Mouse (Mus musculus) limb, embryonic 11.5 days (tissue): ENCODE results near the gene Wdr90. TPM values are rescaled to one million over a fixed set of nuclear protein-coding genes. Genes with fewer than 3 reads are reported as not detected.
A peak's percentile ranks its signal among the peaks of the same experiment; 100 is the strongest.
"Not testable (repeated sequence)": the region's sequence is repeated elsewhere in the genome, so short reads cannot be mapped to it uniquely, and the experiment has no call there.

Experiments used
- ATAC-seq: fragments of 200-750 bp; cut with Nextera tagmentation; 2 replicates; pipeline ENCODE4 v1.8.0; 2017; ENCODE audit warnings: low read depth; ENCODE audit not compliant: insufficient number of reproducible peaks, low FRiP score, low TSS enrichment
- DNase-seq: peaks from one replicate; pipeline ENCODE4 v3.0.0-alpha.2; 2015; ENCODE audit warnings: low spot score
- H3K27ac ChIP-seq: fragments of 300-500 bp; sonication (generic); replicated peaks from 2 replicates; pipeline ENCODE4 v1.5.1; 2014; ENCODE audit warnings: low read depth, mild to moderate bottlenecking, low read length
- H3K27me3 ChIP-seq: fragments of 300-500 bp; sonication (generic); 2 replicates; pipeline ENCODE4 v1.6.1; 2014; ENCODE audit warnings: mild to moderate bottlenecking, low read length, mixed read lengths; ENCODE audit not compliant: control insufficient read depth, insufficient read depth
- H3K36me3 ChIP-seq: fragments of 300-500 bp; sonication (generic); 2 replicates; pipeline ENCODE4 v1.6.1; 2014; ENCODE audit warnings: mild to moderate bottlenecking, low read length, moderate library complexity, mixed read lengths; ENCODE audit not compliant: control insufficient read depth, insufficient read depth
- H3K4me1 ChIP-seq: fragments of 300-500 bp; sonication (generic); 2 replicates; pipeline ENCODE4 v1.6.1; 2014; ENCODE audit warnings: low read length, mixed read lengths; ENCODE audit not compliant: control insufficient read depth, insufficient read depth
- H3K4me2 ChIP-seq: fragments of 300-500 bp; sonication (generic); 2 replicates; pipeline ENCODE4 v1.6.1; 2014; ENCODE audit warnings: low read depth, mild to moderate bottlenecking, moderate library complexity; ENCODE audit not compliant: severe bottlenecking
- H3K4me3 ChIP-seq: fragments of 300-500 bp; sonication (generic); 2 replicates; pipeline ENCODE4 v1.5.1; 2014; ENCODE audit warnings: low read depth, low read length
- H3K9ac ChIP-seq: fragments of 300-500 bp; sonication (generic); 2 replicates; pipeline ENCODE4 v1.6.1; 2014; ENCODE audit warnings: mild to moderate bottlenecking, low read length
- H3K9me3 ChIP-seq: fragments of 300-500 bp; sonication (generic); 2 replicates; pipeline ENCODE4 v1.6.1; 2016; ENCODE audit warnings: low read length; ENCODE audit not compliant: control insufficient read depth
- WGBS: fragments of 180-500 bp; shearing (Covaris S2); extraction: QIAGEN DNeasy Blood & Tissue Kit; methylation state at CpG from one replicate; pipeline ENCODE4 v1.1.7; 2014; 5-methylcytosine and 5-hydroxymethylcytosine counted together
- polyA plus RNA-seq: library from polyadenylated mRNA; unstranded; fragments of >200 nt; fragmentation: Nextera tagmentation; extraction: Ambion mirVana; gene quantifications from 2 replicates; pipeline ENCODE4 v1.2.1, GENCODE M21; 2014

Gene Wdr90
- polyA plus RNA-seq, 1 experiment from 2014 or later = 19.3 TPM

DNA sequence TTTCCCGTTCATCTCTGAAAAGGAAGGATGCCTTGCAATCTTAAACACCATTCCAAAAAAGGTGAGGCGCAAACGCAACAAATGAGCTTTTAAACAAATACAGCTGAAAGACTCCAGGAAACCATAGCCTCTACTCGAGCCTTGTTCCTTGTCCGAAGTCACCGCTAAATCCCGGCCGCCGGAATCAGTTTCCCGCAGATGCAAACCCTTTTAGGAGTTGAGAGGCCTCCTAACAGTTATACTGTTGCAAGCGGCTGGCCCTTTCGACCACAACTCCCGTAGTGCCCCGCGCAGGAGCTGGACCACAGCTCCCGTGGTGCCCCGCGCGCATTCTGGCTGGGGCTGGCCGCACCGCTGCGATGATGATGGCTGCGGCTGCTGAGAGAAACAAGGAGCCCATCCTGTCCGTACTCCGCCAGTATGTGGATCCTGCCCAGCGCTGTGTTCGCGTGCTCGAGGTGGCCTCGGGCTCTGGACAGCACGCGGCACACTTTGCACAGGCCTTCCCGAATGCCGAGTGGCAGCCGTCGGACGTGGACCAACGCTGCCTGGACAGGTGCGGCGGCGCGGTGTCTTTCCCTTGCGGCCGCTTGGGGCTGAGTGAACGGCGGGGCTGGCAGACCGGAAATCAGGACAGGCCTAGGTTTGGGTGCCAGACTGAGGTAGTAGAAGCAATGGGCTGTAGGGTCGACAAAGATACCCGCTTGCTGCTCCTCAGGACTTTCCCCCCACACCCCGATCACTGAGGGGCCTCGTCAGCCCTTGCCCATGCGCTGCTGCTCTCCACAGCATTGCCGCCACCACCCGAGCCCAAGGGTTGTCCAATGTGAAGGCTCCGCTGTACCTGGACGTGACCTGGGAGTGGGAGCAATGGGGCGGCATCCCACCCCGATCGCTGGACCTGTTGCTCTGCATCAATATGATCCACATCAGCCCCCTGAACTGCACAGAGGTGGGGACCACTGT lies 14.2 kb upstream of the Wdr90 start:
- Histone ChIP-seq H3K4me2 (peak overlapping the region; percentile 88), H3K27ac (peak overlapping the region; percentile 53), H3K27me3 (no peaks in the 10 kb centered on the region), H3K36me3 (0 out of 2 replicates have a peak, but pooled peaks cover 4% of the 10 kb centered on the region), H3K9ac (peak overlapping the region; percentile 72), H3K4me1 (peaks cover 17% of the 10 kb centered on the region), H3K4me3 (peak overlapping the region; percentile 76), H3K9me3 (no peaks in the 10 kb centered on the region)
- 1% methylated on average over 59 of the region's 59 CpGs for WGBS
- ATAC-seq (peak; percentile 86), DNase-seq (peak; percentile 91)

DNA sequence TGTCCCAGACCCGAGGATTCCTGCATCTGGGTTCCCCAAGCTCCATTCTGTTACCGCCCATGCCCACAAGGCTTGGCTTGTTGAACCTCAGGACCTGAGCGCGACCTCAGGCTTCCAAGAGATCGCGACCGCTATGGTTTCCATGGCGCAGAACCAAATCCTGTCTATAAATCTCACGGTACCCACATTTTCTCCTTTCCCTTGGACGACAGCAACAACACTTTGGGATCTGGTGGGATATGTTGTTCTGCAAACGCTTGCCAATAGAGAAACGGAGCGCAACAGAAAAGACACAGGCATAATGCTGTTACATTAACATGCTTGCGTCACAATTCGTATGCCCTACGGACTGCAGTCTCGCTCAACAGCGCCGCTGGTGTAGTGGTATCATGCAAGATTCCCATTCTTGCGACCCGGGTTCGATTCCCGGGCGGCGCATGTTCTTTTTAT lies 13.4 kb upstream of the Wdr90 start, which contains the start of gene Mettl26:
Gene Mettl26, plus strand, starts transcription at position 354 of the 450 bp plus-strand sequence.
- Histone ChIP-seq H3K9ac (peak within 1 kb of the TSS; percentile 72), H3K4me1 (peaks cover 11% of the 10 kb centered on the region), H3K36me3 (0 out of 2 replicates have a peak, but pooled peaks cover 4% of the 10 kb centered on the region), H3K4me3 (peak within 1 kb of the TSS; percentile 76), H3K9me3 (no peaks in the 10 kb centered on the region), H3K27ac (peak within 1 kb of the TSS; percentile 53), H3K4me2 (peak within 1 kb of the TSS; percentile 88), H3K27me3 (no peaks in the 10 kb centered on the region)
- DNase-seq (peak; percentile 100), ATAC-seq (peak; percentile 55; the same call in 1 of the 2 replicates)
- under 1% methylated on average over 25 of the region's 25 CpGs for WGBS

DNA sequence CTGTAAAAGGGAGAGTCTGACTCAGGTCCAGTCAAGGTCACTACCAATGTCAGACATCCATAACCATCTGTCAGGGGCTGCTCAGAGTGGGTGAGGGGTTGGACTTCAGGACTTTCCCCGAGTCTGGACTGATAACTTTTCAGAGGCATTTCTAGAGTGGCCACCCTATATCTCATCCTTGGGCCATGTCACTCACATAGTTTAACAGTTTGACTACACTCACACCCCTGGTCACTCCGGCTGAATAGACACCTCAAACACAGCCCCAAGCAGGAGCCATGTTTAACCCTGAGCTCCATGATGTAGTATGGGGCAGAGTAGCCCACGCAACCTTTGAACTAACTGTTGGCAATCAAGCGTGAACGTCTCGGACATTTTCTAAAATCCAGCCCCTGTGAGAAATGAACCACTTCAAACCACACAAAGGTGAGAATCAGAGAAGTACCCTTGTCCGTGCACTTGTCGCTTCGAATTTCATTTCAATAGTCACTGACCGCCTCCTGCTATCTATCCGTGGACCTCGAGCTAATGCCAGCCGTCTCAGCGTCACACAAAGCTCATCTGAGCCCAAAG lies 12.9 kb upstream of the Wdr90 start:
- 9% methylated on average over 14 of the region's 14 CpGs for whole genome bisulfite sequencing
- Histone ChIP-seq H3K4me1 (peaks cover 11% of the 10 kb centered on the region), H3K4me3 (peak overlapping the region; percentile 76), H3K9ac (peak overlapping the region; percentile 41), H3K27ac (0 out of 2 replicates have a peak overlapping the region, but pooled peaks have one; percentile 15), H3K27me3 (no peaks in the 10 kb centered on the region), H3K9me3 (no peaks in the 10 kb centered on the region), H3K36me3 (0 out of 2 replicates have a peak, but pooled peaks cover 4% of the 10 kb centered on the region), H3K4me2 (peak overlapping the region; percentile 43; the same call in 1 of the 2 replicates)
- no peak for ATAC-seq
- DNase-seq = no peak

DNA sequence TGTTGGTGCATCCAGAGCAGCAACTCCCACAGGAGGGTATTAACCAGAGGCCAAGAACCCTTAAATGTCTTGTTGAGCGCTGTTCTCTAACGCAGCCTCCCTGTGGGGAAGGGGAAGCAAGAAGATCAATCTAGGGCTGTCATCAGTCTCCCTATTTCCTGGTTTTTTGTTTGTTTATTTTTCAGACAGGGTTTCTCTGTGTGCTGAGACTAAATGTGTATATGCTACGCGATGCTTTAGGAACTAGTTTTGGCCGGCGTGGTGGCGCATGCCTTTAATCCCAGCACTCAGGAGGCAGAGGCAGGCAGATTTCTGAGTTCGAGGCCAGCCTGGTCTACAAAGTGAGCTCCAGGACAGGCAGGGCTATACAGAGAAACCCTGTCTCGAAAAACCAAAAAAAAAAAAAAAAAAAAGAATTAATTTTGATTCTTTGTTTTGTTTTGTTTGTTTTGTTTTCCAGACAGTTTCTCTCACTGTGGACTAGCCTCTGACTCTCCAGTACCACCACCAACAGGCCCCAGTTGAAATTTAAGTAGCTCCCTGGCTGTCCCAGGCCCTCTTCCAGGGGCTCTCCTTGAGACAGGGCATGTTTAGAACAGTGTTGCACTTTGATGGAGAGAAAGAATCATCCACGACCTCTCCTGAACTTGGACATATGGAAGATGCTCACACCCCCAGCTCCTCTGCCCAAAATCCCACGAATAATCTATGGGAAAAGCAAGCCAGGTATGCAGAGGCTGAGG lies 12.3 kb upstream of the Wdr90 start:
- no peak overlapping the region for H3K27ac ChIP-seq
- peak overlapping the region; percentile 76; the same call in 1 of the 2 replicates for H3K4me3 ChIP-seq
- no peak overlapping the region for H3K9ac ChIP-seq
- ATAC-seq (no peak), DNase-seq (no peak)
- H3K9me3 ChIP-seq = no peaks in the 10 kb centered on the region
- peaks cover 11% of the 10 kb centered on the region for H3K4me1 ChIP-seq
- H3K36me3 ChIP-seq = 0 out of 2 replicates have a peak, but pooled peaks cover 4% of the 10 kb centered on the region
- peak overlapping the region; percentile 43; the same call in 1 of the 2 replicates for H3K4me2 ChIP-seq
- WGBS = 80% methylated on average over 11 of the region's 11 CpGs
- no peaks in the 10 kb centered on the region for H3K27me3 ChIP-seq

DNA sequence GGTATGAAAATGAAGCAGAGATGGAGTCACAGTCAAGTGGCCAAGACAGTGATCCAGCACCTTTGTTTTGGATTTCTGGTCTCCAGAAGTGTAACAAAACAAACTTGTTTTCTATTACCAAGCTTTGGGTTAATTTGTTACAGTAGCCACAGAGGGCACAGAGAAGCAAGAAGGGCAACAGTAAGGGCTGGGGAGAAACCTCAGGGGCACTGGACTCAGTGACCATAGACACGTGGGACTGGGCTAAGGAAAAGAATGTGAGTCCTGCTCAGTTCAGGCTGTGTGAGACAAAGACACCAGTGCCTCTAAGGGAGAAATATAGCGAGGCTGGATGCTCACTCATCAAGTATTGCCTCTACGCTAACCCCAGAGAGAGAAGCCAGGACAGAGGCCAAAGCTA lies 11.4 kb upstream of the Wdr90 start:
- no peak overlapping the region for H3K4me2 ChIP-seq
- no peaks in the 10 kb centered on the region for H3K27me3 ChIP-seq
- no peak overlapping the region for H3K4me3 ChIP-seq
- no peak overlapping the region for H3K27ac ChIP-seq
- H3K4me1 ChIP-seq = peaks cover 14% of the 10 kb centered on the region
- no peak for DNase-seq
- no peaks in the 10 kb centered on the region for H3K9me3 ChIP-seq
- H3K9ac ChIP-seq = no peak overlapping the region
- no peak for ATAC-seq
- 0 out of 2 replicates have a peak, but pooled peaks cover under 1% of the 10 kb centered on the region for H3K36me3 ChIP-seq
- WGBS = 84% methylated on average over 3 of the region's 3 CpGs

DNA sequence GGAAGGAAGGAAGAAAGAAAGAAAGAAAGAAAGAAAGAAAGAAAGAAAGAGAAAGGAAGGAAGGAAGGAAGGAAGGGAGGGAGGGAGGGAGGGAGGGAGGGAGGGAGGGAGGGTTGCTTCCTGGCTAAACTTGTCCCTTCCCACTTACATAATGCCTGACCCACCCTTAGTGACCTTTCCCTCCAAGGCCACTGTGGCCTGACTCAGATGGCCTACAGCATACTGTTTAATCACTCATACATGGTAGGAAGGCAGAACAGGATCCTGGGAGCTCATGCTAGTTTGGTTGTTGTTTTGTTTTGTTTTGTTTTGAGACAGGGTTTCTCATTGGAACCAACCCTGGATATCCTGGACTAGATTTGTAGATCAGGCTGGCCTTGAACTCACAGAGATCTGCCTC lies 10.3 kb upstream of the Wdr90 start:
- not testable (repeated sequence) for H3K36me3 ChIP-seq, H3K9ac ChIP-seq, H3K9me3 ChIP-seq, H3K27ac ChIP-seq, H3K4me2 ChIP-seq, H3K27me3 ChIP-seq, H3K4me3 ChIP-seq, ATAC-seq, DNase-seq
- peaks cover 14% of the 10 kb centered on the region for H3K4me1 ChIP-seq

DNA sequence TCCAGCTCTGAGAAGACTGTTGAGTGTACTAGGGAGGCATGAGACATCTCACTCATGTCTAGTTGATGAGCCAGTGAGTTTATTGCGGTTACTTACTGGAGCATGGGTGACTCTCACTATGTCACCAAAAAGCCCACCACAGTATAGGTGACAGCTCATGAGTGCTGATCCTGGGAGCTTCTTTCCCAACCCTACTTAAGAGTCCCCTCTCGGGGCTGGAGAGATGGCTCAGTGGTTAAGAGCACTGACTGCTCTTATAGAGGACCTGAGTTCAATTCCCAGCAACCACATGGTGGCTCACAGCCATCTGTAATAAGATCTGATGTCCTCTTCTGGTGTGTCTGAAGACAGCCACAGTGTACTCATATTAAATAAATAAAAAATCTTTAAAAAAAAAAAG lies 8.7 kb upstream of the Wdr90 start:
- peaks cover 6% of the 10 kb centered on the region for H3K4me1 ChIP-seq

DNA sequence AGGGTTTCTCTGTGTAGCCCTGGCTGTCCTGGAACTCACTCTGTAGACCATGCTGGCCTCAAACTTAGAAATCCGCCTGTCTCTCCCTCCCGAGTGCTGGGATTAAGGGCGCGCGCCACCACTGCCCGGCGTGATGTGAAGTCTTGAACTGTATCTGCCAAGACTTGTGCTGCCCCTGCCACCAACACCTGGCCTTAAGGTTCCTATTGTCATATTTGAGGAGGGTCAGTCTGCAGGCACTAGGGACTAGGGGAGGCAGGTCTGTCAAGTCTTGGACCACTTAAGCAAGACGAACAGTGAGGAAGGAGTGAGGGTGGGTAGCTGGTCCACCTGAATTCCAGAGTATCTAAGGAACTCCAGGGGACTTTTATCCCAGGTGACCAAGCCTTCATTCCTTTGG lies 8.2 kb upstream of the Wdr90 start:
- H3K9me3 ChIP-seq = no peaks in the 10 kb centered on the region
- peaks cover 6% of the 10 kb centered on the region for H3K4me1 ChIP-seq
- no peak overlapping the region for H3K9ac ChIP-seq
- H3K4me3 ChIP-seq = no peak overlapping the region
- no peak overlapping the region for H3K27ac ChIP-seq
- no peak overlapping the region for H3K4me2 ChIP-seq
- WGBS = 89% methylated on average over 8 of the region's 8 CpGs
- no peaks in the 10 kb centered on the region for H3K36me3 ChIP-seq
- ATAC-seq (no peak), DNase-seq (no peak)
- no peaks in the 10 kb centered on the region for H3K27me3 ChIP-seq

More for the DNA sequence above, 8.7 kb upstream of the Wdr90 start:
- Histone ChIP-seq H3K36me3 (no peaks in the 10 kb centered on the region), H3K27ac (no peak overlapping the region), H3K27me3 (no peaks in the 10 kb centered on the region), H3K4me2 (no peak overlapping the region), H3K9ac (no peak overlapping the region), H3K9me3 (no peaks in the 10 kb centered on the region), H3K4me3 (no peak overlapping the region)
- DNase-seq (no peak), ATAC-seq (no peak)
- 83% methylated on average over 2 of the region's 2 CpGs for WGBS
